Mouse (Mus musculus) MEL (cell line): ENCODE measurements at regions not wholly inside any gene's neighbourhood (a gene's known extent, or its start where the extent isn't known, plus 50 kb on each side); places are given as distances from the start of the nearest gene placed in this dataset.
"Not testable (repeated sequence)": the region's sequence is repeated elsewhere in the genome, so short reads cannot be mapped to it uniquely, and the experiment has no call there.

Source experiments
- DNase-seq: peaks from one replicate; pipeline ENCODE4 v3.0.0; 2011; ENCODE audit warnings: low read depth, low spot score
- H3K27ac ChIP-seq: 2 replicates; pipeline ENCODE4 v1.5.1; 2012; ENCODE audit warnings: low read depth, mild to moderate bottlenecking, control low read depth, low read length, moderate library complexity; ENCODE audit not compliant: control insufficient read depth
- H3K27me3 ChIP-seq, 2 experiments: fragments of 150-350 bp in 1 of 2; sonication (generic) in 1 of 2; 2 replicates each; pipeline ENCODE4 v1.6.1; 2012; ENCODE audit warnings: low read length in 2 of 2, mild to moderate bottlenecking in 2 of 2, improper control_type of control experiment in 1 of 2, moderate library complexity in 1 of 2; ENCODE audit not compliant: insufficient read depth in 2 of 2, control insufficient read depth in 1 of 2
- H3K36me3 ChIP-seq, 2 experiments: 2 replicates each; pipeline ENCODE4 v1.6.1; 2012 to 2014; ENCODE audit warnings: low read length in 2 of 2, improper control_type of control experiment in 1 of 2, inconsistent platforms in 1 of 2, mild to moderate bottlenecking in 1 of 2; ENCODE audit not compliant: insufficient read depth in 2 of 2, control insufficient read depth in 1 of 2
- H3K4me1 ChIP-seq, 2 experiments: fragments of 150-350 bp in 1 of 2; sonication (generic) in 1 of 2; 2 replicates each; pipeline ENCODE4 v1.6.1; 2012; ENCODE audit warnings: low read length in 2 of 2, improper control_type of control experiment in 1 of 2, mild to moderate bottlenecking in 1 of 2; ENCODE audit not compliant: insufficient read depth in 2 of 2, control insufficient read depth in 1 of 2
- H3K4me3 ChIP-seq, 2 experiments: fragments of 150-350 bp in 1 of 2; sonication (generic) in 1 of 2; 2 replicates each; pipeline ENCODE4 v1.5.1; 2012; ENCODE audit warnings: low read depth in 2 of 2, low read length in 2 of 2, mild to moderate bottlenecking in 2 of 2, moderate library complexity in 2 of 2, control low read depth in 1 of 2, improper control_type of control experiment in 1 of 2; ENCODE audit not compliant: control insufficient read depth in 1 of 2, insufficient read depth in 1 of 2
- H3K79me2 ChIP-seq: 2 replicates; pipeline ENCODE4 v1.6.1; 2012; ENCODE audit warnings: mild to moderate bottlenecking, low read length, moderate library complexity; ENCODE audit not compliant: control insufficient read depth, poor library complexity, insufficient read depth
- H3K9ac ChIP-seq: 2 replicates; pipeline ENCODE4 v1.6.1; 2012; ENCODE audit warnings: low read depth, mild to moderate bottlenecking, control low read depth, low read length, moderate library complexity; ENCODE audit not compliant: control insufficient read depth, poor library complexity, severe bottlenecking
- H3K9me3 ChIP-seq: fragments of 150-350 bp; sonication (generic); replicated peaks from 2 replicates; pipeline ENCODE4 v1.6.1; 2012; ENCODE audit warnings: mild to moderate bottlenecking, low read length, improper control_type of control experiment, moderate library complexity; ENCODE audit not compliant: insufficient read depth
- EP300 ChIP-seq, 2 experiments: IDR thresholded peaks; 2 replicates each; pipeline ENCODE4 v1.6.1; 2011; ENCODE audit warnings: improper control_type of control experiment in 2 of 2, low read length in 2 of 2, low read depth in 1 of 2, mild to moderate bottlenecking in 1 of 2
- MAFK ChIP-seq: IDR thresholded peaks from 2 replicates; pipeline ENCODE4 v1.6.1; 2011; ENCODE audit warnings: low read depth, mild to moderate bottlenecking, low read length, improper control_type of control experiment, borderline replicate concordance
- MAZ ChIP-seq: IDR thresholded peaks from 2 replicates; pipeline ENCODE4 v1.6.1; 2012; ENCODE audit warnings: low read depth, mild to moderate bottlenecking, inconsistent platforms, low read length, improper control_type of control experiment
- SIN3A ChIP-seq: IDR thresholded peaks from 2 replicates; pipeline ENCODE4 v1.6.1; 2012; ENCODE audit warnings: low read length, improper control_type of control experiment, inconsistent platforms

DNA sequence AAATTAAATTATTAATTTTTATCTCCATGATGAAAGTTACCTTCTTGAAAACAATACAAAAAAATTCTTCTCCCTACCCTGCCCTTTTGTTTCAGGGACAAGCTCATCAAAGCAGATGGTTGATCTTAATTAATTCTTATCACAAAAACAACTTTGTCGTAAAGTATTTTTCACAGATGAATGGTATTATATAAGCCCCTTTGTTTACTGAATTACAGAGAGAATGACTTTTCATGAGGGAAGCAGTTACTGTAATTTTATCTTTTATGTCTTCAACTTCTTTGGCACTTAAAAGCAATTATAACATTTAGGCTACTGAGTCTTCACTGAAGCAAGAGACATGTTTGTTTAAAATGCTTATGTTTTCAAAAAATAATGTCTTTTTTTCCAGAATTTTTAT lies 1303.5 kb upstream of the Got2 start:
- no peaks in the 10 kb centered on the region for H3K36me3 ChIP-seq

DNA sequence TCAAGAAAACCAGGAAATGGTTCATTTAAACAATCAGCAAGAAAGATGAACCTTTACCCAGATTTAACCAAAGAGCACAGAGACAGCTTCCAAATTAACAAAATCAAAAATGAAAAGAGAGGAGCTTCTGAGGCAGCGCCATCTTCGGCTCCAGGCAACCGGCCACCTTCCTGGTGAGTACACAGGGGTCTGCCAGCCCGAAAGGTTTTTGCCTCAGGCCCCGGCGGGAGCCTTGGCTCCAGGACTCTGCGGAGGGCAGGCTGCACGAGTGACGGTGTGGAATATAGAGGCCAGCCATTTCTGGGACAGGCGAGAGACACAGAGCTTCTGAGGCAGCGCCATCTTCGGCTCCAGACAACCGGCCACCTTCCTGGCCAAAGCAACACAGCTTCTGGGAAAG lies 1295.5 kb upstream of the Got2 start:
- H3K27me3 ChIP-seq, H3K36me3 ChIP-seq, H3K4me1 ChIP-seq, DNase-seq, H3K9me3 ChIP-seq, H3K27ac ChIP-seq, H3K79me2 ChIP-seq, H3K9ac ChIP-seq, H3K4me3 ChIP-seq: not testable (repeated sequence)

More for the DNA sequence above, 1303.5 kb upstream of the Got2 start:
- no peak for TF ChIP-seq SIN3A
- TF ChIP-seq MAZ: no peak
- TF ChIP-seq EP300 (IDR thresholded peaks at IDR 0.05; ENCODE audit: low read depth in 1 of 2, low read length in 2 of 2): no peak
- no peak for TF ChIP-seq MAFK
- Histone ChIP-seq H3K4me1 (no peaks in the 10 kb centered on the region), H3K27ac (no peak overlapping the region), H3K79me2 (no peaks in the 10 kb centered on the region), H3K27me3 (no peaks in the 10 kb centered on the region; a peak in 1 of 4 replicates), H3K9ac (no peak overlapping the region), H3K4me3 (no peak overlapping the region), H3K9me3 (no peaks in the 10 kb centered on the region)
- no peak for DNase-seq

DNA sequence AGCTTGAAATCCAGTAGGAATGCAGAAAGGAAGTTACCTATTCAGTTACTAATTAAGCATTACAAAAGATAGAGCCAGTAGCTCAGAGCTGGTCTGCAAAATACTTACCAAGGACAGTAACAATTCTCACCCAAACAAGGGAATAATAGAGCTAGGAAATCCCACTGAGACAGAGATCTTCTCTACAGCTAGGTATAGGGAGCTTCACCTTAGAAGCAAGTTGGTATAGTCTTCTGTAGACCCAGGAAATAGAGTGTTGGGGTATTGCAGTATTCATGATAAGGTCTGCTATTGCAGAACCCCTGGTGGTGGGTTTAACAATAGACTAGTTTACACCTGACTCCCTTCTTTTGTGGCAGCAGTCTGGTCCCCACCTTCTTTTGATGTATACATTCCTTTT lies 1294.1 kb upstream of the Got2 start:
- not testable (repeated sequence) for H3K4me3 ChIP-seq, H3K27ac ChIP-seq, H3K79me2 ChIP-seq, H3K9me3 ChIP-seq, H3K9ac ChIP-seq, DNase-seq, H3K36me3 ChIP-seq, H3K4me1 ChIP-seq, H3K27me3 ChIP-seq
